Mouse (Mus musculus) cerebellum, postnatal 10 days (tissue): ENCODE measurements around the gene Hebp1.

Experiments
- DNase-seq, 2 experiments: peaks; one replicate each; pipeline ENCODE4 v3.0.0; 2021; ENCODE audit warnings: mixed read lengths in 2 of 2

Gene Hebp1

GRCm38 (mm10) chr6:135196707-135197106, 1.1 kb downstream of the Hebp1 start:
- no peak for DNase-seq

DNA sequence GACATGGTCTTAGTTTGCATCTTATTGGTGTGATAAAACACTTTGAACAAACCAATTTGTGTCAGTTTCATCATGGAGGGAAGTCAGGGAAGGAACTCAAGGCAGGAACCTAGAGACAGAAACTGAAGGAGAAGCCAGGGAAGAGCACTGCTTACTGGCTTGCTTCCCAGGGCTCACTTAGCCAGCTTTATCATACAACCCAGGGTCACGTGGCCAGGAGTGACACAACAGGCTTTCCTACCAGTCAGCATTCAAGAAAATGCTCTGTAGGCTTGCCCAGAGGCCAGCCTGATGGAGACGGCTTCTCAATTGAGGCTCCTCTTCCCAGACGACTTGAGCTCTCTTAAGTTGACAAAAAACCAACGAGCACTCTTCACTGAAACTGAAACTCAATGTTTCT, 2.9 kb downstream of the Hebp1 start:
- DNase-seq, result no peak

- no peak for DNase-seq
Measured at GRCm38 (mm10) chr6:135193733-135194132, 4.1 kb downstream of the Hebp1 start.

- DNase-seq, result no peak
Measured at GRCm38 (mm10) chr6:135192993-135193392, 4.8 kb downstream of the Hebp1 start.

DNA sequence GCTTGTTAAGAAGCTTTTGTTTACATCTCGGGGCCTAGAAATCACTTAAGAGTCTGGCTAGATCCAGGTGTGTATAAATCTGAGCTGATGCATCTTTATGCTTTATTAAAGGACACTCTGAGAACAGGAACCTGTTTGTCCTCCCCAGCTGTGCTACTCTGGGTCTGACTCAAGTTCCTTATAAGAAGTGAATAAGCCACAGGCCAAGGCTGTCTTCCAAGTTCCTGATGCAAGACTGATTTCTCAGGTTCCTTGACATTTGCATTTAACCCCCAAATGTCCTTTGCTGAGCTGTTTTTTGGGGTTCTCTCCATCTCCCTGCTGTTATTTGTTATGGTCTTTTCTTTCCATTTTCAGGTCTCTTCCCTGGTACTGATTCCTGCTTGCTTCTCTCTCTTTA, 5.9 kb downstream of the Hebp1 start:
- DNase-seq, result no peak

GRCm38 (mm10) chr6:135190122-135190521, 7.7 kb downstream of the Hebp1 start:
- DNase-seq, result no peak

DNA sequence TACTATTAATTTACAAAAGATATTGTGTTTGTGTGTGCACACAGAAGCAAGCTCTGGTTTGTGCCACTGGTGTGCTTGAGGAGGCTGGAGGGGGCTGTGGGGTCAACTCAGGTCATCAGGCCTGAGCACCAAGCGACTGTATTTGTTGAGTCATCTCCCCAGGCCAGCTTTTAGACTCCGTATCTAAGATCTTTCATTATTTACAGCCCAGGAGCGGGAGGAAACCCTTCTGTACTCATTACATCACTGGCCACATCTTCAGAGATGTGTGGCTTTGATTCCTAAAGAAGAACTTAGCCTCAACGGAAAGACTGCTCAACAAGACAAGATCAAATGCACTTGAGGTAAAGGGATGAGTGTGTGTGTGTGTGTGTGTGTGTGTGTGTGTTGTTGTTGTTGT, 9.2 kb downstream of the Hebp1 start:
- DNase-seq, result no peak

- no peak for DNase-seq
Measured at GRCm38 (mm10) chr6:135187076-135187917, 10.5 kb downstream of the Hebp1 start.

- DNase-seq, result no peak
Measured at GRCm38 (mm10) chr6:135183961-135184360, 13.9 kb downstream of the Hebp1 start.

GRCm38 (mm10) chr6:135182925-135183324, 14.9 kb downstream of the Hebp1 start:
- no peak for DNase-seq

DNA sequence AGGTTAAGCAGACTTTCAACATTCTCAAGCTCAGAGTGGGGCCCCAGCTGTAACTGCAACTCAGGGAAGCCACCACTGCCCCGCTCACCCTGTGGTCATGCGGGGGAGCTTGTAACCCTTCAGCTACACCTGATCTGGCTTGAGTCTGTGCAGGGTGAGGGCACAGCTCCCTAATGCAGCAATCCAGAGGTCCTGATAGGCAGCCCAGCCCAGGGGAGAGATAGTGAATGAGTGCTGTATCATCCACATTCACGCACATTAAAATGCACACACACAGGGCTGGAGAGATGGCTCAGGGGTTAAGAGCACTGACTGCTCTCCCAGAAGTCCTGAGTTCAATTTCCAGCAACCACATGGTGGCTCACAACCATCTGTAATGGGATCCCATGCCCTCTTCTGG, 19.2 kb downstream of the Hebp1 start:
- DNase-seq, result no peak

GRCm38 (mm10) chr6:135177271-135177670, 20.6 kb downstream of the Hebp1 start:
- no peak for DNase-seq

DNA sequence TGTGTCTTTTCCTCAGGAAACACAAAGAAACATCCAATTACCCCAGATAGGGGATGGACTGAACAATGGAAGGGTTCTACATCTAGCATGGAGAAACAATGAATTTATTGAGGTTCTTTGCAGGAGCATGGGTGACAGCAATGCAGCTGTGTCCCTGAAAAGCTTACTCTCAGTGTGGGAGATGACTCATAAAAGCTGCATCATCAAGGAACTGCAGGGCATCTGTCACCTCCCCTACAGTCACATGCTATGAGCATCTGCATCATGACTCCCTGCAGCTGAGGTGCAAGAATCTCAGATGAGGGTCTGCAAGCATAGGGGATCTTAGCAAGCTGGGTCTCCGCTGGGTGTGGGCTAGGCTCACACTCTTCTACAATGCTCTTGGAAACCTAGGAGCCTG, 22.8 kb downstream of the Hebp1 start:
- no peak for DNase-seq

GRCm38 (mm10) chr6:135171736-135172135, 26.1 kb downstream of the Hebp1 start:
- DNase-seq, result no peak

DNA sequence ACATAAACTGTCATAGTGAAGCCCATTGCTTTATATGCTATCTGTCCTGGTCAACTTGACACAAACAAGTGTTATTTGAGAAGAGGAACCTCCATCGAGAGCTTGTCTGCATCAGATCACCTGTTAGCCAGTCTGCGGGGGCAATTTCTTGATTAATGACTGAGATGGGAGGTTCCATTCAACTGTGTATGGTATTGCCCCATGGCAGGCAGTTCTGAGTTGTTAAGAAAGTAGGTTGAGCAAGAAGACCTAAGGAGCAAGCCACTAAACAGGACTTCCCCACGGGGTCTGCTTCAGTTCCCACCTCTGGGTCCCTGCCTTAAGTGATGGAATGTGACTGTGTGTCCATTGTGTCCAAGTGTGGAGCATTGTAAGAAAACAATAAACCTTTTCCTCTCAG, 28.6 kb downstream of the Hebp1 start:
- DNase-seq, result no peak

- DNase-seq, result no peak
Measured at GRCm38 (mm10) chr6:135168471-135168870, 29.4 kb downstream of the Hebp1 start.

DNA sequence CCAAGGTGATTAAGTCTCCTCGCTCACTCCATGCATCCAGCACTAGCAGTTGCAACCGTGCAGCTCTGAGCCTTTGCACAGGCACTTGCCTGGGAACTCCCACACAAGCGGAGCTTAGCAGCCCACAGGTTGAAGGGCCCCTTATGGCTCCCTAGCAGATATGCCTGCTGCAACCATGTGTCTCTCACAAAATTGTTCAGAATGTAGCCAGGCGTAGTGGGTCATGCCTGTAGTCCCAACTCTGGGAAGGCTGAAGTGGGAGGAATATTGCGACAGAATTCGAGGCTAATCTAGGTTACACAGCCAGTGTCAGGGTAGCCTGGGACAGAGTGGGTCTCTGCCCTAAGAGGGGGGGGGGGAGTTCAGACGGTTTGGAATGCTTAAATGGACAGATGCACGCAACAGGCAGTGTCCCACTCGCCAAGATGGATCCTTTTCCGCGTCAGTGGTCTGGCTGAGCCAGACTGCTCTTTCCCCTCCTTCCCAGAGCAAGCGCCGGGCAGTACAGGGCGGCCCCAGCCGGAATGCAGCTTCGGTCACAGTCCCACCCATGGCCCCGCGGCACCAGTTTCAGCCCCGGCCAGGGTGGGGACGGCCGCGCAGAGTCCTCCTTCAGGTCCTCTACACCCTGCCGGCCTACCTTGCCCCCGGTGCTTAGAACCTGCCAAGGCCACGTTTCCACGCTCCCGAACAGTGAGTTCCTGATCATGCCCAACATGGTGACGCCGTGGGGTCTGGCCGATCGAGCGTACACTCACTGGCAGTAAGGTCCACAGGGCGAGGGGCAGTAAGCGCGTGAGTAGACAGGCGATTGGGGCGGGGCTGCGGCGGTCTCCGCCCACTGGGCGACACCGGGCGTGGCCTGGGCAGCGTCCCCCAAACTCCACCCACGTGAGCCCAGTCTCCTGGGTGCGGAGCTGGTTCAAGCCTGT, 30.2 kb downstream of the Hebp1 start:
- DNase-seq, result peak; percentile 95

GRCm38 (mm10) chr6:135166712-135167111, 31.1 kb downstream of the Hebp1 start:
- DNase-seq, result no peak

GRCm38 (mm10) chr6:135166262-135166661, 31.6 kb downstream of the Hebp1 start:
- no peak for DNase-seq

DNA sequence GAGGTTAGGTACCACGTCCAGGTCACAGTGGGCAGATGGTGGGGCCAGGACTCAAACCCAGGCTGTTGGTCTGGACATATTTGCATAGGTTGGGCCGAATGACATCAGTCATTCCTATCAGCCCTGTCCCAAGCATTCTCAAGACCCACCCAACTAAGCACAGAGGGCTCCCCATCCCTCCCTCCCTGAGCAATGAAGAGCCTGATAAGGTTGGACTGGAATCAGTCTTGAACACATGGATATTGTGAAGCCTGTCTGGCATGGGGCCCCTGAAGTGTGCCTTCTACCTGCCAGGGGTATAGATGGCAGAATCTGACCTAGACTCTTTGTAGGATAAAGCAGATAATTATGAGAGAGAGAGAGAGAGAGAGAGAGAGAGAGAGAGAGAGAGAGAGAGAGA, 32.1 kb downstream of the Hebp1 start:
- DNase-seq, result no peak

GRCm38 (mm10) chr6:135165191-135165590, 32.6 kb downstream of the Hebp1 start:
- no peak for DNase-seq

DNA sequence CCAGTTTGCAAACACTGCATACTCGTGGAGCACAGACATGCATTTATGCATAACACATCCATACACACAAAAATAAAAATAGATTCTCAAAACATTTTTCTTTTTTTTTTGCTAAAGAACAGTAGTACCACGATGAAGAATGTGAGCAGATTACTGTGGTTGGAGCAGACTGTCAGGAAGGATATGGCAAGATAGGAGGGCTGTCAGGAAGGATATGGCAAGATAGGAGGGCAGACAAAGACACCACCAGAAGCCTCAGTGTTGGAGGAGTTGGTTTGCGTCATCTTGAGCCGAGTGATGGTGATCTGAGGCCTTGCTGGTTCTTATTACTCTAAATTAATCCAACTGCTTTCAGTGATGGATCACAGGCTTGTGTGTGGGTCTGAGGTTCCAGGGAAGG, 35.0 kb downstream of the Hebp1 start:
- no peak for DNase-seq

DNA sequence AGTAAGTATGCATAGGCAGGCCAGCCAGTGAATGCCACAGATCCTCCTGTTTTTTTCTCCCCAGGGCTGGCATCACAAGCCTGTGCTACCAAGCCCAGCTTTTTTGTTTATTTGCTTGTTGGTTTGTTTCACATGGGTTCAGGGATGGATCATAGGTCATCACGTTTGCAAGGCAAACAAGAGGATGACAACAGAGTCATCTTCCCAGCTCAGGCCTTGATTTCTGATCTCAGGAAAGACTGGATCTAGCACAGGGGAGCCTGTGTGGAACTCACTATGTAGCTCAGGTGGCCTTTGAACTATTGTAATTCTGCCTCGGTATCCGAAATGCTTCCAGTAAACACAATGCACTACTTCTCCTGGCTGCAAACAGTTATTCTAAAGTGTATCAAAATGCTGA, 35.5 kb downstream of the Hebp1 start:
- no peak for DNase-seq

- no peak for DNase-seq
Measured at GRCm38 (mm10) chr6:135161356-135161755, 36.5 kb downstream of the Hebp1 start.
